Mouse (Mus musculus) midbrain, embryonic 15.5 days (tissue): ENCODE data around the gene Tmem171. TPM values are rescaled to one million over a fixed set of nuclear protein-coding genes. Genes with fewer than 3 reads are reported as not detected.
A peak's percentile ranks its signal among the peaks of the same experiment; 100 is the strongest.

Experiments
- ATAC-seq: fragments of 200-750 bp; cut with Nextera tagmentation; replicated peaks from 2 replicates; pipeline ENCODE4 v1.8.0; 2017; ENCODE audit warnings: moderate TSS enrichment
- H3K27ac ChIP-seq: fragments of 300-500 bp; sonication (generic); 2 replicates; pipeline ENCODE4 v1.5.1; 2015; ENCODE audit warnings: mild to moderate bottlenecking, inconsistent platforms
- H3K27me3 ChIP-seq: fragments of 300-500 bp; sonication (generic); replicated peaks from 2 replicates; pipeline ENCODE4 v1.6.1; 2015; ENCODE audit warnings: inconsistent platforms
- H3K36me3 ChIP-seq: fragments of 300-500 bp; sonication (generic); replicated peaks from 2 replicates; pipeline ENCODE4 v1.6.1; 2015; ENCODE audit warnings: inconsistent platforms
- H3K4me1 ChIP-seq: fragments of 300-500 bp; sonication (generic); 2 replicates; pipeline ENCODE4 v1.6.1; 2015; ENCODE audit warnings: inconsistent platforms
- H3K4me2 ChIP-seq: fragments of 300-500 bp; sonication (generic); 2 replicates; pipeline ENCODE4 v1.6.1; 2015; ENCODE audit warnings: inconsistent platforms, mild to moderate bottlenecking, moderate library complexity
- H3K4me3 ChIP-seq: fragments of 300-500 bp; sonication (generic); 2 replicates; pipeline ENCODE4 v1.5.1; 2015; ENCODE audit warnings: mild to moderate bottlenecking, inconsistent platforms
- H3K9ac ChIP-seq: fragments of 300-500 bp; sonication (generic); 2 replicates; pipeline ENCODE4 v1.6.1; 2015; ENCODE audit warnings: mild to moderate bottlenecking, inconsistent platforms
- H3K9me3 ChIP-seq: fragments of 300-500 bp; sonication (generic); 2 replicates; pipeline ENCODE4 v1.6.1; 2016; ENCODE audit warnings: inconsistent platforms
- WGBS: fragments of 180-500 bp; shearing (Covaris S2); methylation state at CpG from one replicate; pipeline ENCODE4 v1.1.7; 2015; ENCODE audit warnings: mixed read lengths; 5-methylcytosine and 5-hydroxymethylcytosine counted together
- polyA plus RNA-seq: library from polyadenylated mRNA; unstranded; fragments of >200 nt; fragmentation: Nextera tagmentation; extraction: Ambion mirVana; gene quantifications from 2 replicates; pipeline ENCODE4 v1.2.1, GENCODE M21; 2015

Gene Tmem171
- polyA plus RNA-seq, 1 experiment from 2014 or later: not detected

GRCm38 (mm10) chr13:98656034-98656471, 38.6 kb downstream of the Tmem171 start:
- Histone ChIP-seq H3K9me3 (no peaks in the 10 kb centered on the region), H3K36me3 (no peaks in the 10 kb centered on the region), H3K4me2 (no peak overlapping the region), H3K4me1 (no peaks in the 10 kb centered on the region), H3K4me3 (no peak overlapping the region), H3K9ac (no peak overlapping the region), H3K27ac (no peak overlapping the region), H3K27me3 (no peaks in the 10 kb centered on the region)
- WGBS: 75% methylated on average over 16 of the region's 16 CpGs
- 0 out of 2 replicates have a peak, but pooled peaks have one; percentile 33 for ATAC-seq

GRCm38 (mm10) chr13:98655346-98655745, 39.3 kb downstream of the Tmem171 start:
- no peak overlapping the region for H3K4me3 ChIP-seq
- H3K4me1 ChIP-seq: no peaks in the 10 kb centered on the region
- H3K9me3 ChIP-seq: no peaks in the 10 kb centered on the region
- H3K27ac ChIP-seq: no peak overlapping the region
- no peak overlapping the region for H3K4me2 ChIP-seq
- H3K36me3 ChIP-seq: no peaks in the 10 kb centered on the region
- no peak for ATAC-seq
- H3K9ac ChIP-seq: no peak overlapping the region
- WGBS: 85% methylated on average over 4 of the region's 4 CpGs
- H3K27me3 ChIP-seq: no peaks in the 10 kb centered on the region

DNA sequence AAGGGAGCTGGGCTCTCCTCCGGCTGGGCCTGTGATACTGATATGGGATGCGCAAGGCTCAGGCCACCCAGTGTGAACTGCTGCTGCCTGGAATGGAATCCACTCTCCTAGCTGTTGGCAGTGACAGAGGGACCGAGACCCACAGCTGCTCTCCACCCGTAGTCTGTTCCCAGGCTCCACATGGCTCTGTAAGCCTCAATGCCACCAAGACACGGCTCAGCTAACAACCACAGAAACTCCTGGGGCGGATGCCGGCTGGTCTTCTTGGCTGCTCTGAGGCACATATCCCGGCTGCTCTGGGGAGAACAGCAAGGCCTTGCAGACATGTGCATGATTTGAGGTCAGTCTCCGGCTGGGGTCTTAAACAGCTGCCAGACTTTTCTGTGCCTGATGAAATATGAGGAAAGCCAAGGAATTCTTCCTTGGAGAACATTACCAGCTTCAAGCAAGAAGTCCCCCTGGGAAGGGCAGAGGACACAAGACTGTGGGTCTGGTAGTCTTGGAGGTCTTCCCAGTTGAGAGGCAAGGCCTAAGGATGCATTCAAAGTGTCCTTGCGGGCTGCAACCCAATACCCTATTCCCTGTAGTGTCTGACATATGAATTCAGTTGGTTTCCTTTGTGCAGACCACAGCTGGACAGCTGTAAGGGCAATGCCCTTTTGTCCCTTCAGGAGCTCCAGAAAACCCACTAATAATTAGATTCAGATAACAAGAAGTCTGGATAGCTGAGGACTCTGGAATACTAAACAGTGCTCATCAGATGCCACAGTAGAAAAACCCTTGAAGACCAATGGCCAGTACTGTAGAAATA, 40.3 kb downstream of the Tmem171 start:
- Histone ChIP-seq H3K9ac (no peak overlapping the region), H3K36me3 (no peaks in the 10 kb centered on the region), H3K27ac (no peak overlapping the region), H3K9me3 (no peaks in the 10 kb centered on the region), H3K4me1 (no peaks in the 10 kb centered on the region), H3K27me3 (no peaks in the 10 kb centered on the region), H3K4me2 (no peak overlapping the region), H3K4me3 (no peak overlapping the region)
- 73% methylated on average over 10 of the region's 10 CpGs for WGBS
- no peak for ATAC-seq

DNA sequence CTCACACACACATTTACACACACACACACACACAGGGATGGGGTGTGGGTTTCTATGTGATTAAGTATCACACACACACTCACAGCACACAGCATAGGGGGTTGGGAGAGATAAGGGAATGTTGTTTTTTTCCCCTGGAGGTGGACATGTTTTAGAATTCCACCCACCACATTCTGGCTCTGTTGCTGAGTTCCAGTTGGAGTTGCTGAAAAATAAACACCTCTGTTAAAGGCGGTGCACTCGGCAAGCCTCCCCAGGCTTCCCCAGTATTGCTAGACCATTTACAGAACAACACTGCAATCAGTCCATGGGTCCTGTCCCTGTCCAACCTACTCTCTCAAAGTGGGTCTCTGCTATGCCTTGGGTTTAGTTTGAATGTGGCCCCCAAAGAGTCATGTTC, 42.4 kb downstream of the Tmem171 start:
- H3K36me3 ChIP-seq: no peaks in the 10 kb centered on the region
- H3K27ac ChIP-seq: no peak overlapping the region
- no peaks in the 10 kb centered on the region for H3K9me3 ChIP-seq
- no peak for ATAC-seq
- H3K27me3 ChIP-seq: no peaks in the 10 kb centered on the region
- H3K4me3 ChIP-seq: no peak overlapping the region
- H3K4me1 ChIP-seq: no peaks in the 10 kb centered on the region
- no peak overlapping the region for H3K9ac ChIP-seq
- 88% methylated on average over 2 of the region's 2 CpGs for WGBS
- no peak overlapping the region for H3K4me2 ChIP-seq

GRCm38 (mm10) chr13:98651228-98651977, 43.2 kb downstream of the Tmem171 start:
- Histone ChIP-seq H3K36me3 (no peaks in the 10 kb centered on the region), H3K4me3 (no peak overlapping the region), H3K9me3 (no peaks in the 10 kb centered on the region), H3K9ac (no peak overlapping the region), H3K27me3 (no peaks in the 10 kb centered on the region), H3K4me2 (no peak overlapping the region), H3K4me1 (no peaks in the 10 kb centered on the region), H3K27ac (no peak overlapping the region)
- WGBS: 68% methylated on average over 17 of the region's 17 CpGs
- no peak for ATAC-seq

- H3K27ac ChIP-seq: no peak overlapping the region
- no peak overlapping the region for H3K4me3 ChIP-seq
- H3K4me1 ChIP-seq: no peaks in the 10 kb centered on the region
- H3K9ac ChIP-seq: no peak overlapping the region
- H3K36me3 ChIP-seq: no peaks in the 10 kb centered on the region
- H3K27me3 ChIP-seq: no peaks in the 10 kb centered on the region
- WGBS: 89% methylated on average over 22 of the region's 22 CpGs
- H3K4me2 ChIP-seq: no peak overlapping the region
- no peak for ATAC-seq
- H3K9me3 ChIP-seq: no peaks in the 10 kb centered on the region
These were observed 46.7 kb downstream of the Tmem171 start for GRCm38 (mm10) chr13:98647775-98648568.

DNA sequence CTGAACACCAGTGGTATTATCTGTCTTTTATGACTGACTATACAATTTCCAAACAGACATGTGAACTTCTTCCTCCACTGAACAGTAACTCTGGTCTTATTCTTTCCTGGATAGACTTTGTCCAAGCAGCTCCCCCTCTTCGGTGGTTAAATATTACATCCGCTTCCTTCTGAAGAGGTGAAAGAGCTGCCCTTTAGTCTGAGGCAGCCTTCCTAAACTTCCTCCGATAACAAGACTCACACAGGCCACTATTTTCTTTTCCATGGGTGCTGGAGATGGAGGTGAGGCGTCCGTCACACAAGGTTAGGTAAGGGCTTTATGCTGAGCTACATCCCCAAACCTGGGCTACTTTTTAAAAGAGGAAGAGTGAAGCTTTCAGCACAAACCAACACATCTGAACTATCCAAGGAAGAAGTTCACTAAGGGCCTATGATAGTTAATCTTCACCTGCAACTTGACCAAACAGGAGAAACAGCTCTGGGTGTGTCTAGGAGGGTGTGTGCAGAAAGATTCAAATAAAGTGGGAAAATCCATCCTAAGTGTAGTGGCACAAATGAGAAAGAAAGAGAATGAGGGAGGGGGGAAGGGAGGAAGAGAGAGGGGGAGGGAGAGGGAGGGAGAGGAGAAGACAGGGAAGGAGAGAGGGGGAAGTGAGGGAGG, 56.0 kb downstream of the Tmem171 start:
- 95% methylated on average over 5 of the region's 5 CpGs for WGBS

GRCm38 (mm10) chr13:98637145-98637544, 57.5 kb downstream of the Tmem171 start, which contains the start of gene Tmem174:
TSS of gene Tmem174 (minus strand) at chr13:98637410.
- H3K27ac ChIP-seq: no peak within 1 kb of the TSS
- no peaks in the 10 kb centered on the region for H3K4me1 ChIP-seq
- ATAC-seq: no peak
- H3K27me3 ChIP-seq: no peaks in the 10 kb centered on the region
- H3K4me2 ChIP-seq: no peak within 1 kb of the TSS
- no peak within 1 kb of the TSS for H3K9ac ChIP-seq
- 92% methylated on average over 12 of the region's 12 CpGs for WGBS
- H3K4me3 ChIP-seq: no peak within 1 kb of the TSS
- no peaks in the 10 kb centered on the region for H3K36me3 ChIP-seq
- no peaks in the 10 kb centered on the region for H3K9me3 ChIP-seq

More for the DNA sequence above, 56.0 kb downstream of the Tmem171 start:
- ATAC-seq: no peak
- no peak overlapping the region for H3K27ac ChIP-seq
- no peaks in the 10 kb centered on the region for H3K9me3 ChIP-seq
- H3K4me2 ChIP-seq: no peak overlapping the region
- no peaks in the 10 kb centered on the region for H3K36me3 ChIP-seq
- H3K4me1 ChIP-seq: no peaks in the 10 kb centered on the region
- no peaks in the 10 kb centered on the region for H3K27me3 ChIP-seq
- no peak overlapping the region for H3K4me3 ChIP-seq
- H3K9ac ChIP-seq: no peak overlapping the region

DNA sequence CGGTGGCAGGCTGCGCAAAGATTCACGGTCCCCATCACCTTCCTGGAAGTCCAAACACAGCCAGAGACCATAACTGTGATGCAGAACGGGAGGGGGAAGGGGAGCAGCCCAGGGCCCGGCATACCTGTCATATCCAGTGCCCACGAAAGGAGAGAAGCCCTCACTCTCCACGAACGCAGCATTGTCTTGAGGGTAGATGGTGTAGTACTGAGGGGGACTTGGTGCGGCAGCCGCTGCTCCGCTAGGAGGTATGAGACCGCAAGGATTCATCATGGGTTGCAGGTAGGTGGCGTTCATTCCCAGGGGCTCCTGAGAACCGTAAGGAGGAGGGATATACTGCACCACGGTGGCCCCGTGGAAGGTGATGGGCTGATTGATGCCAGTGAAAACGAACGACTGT, 58.1 kb downstream of the Tmem171 start:
- H3K4me1 ChIP-seq: no peaks in the 10 kb centered on the region
- H3K27me3 ChIP-seq: no peaks in the 10 kb centered on the region
- WGBS: 76% methylated on average over 18 of the region's 18 CpGs
- H3K9me3 ChIP-seq: no peaks in the 10 kb centered on the region
- no peak overlapping the region for H3K4me2 ChIP-seq
- no peak overlapping the region for H3K4me3 ChIP-seq
- H3K36me3 ChIP-seq: no peaks in the 10 kb centered on the region
- ATAC-seq: no peak
- no peak overlapping the region for H3K27ac ChIP-seq
- H3K9ac ChIP-seq: no peak overlapping the region
